Mouse (Mus musculus) CH12.LX (cell line): ENCODE results near the gene Znhit2. TPM values are rescaled to one million over a fixed set of nuclear protein-coding genes. Genes with fewer than 3 reads are reported as not detected.
A peak's percentile ranks its signal among the peaks of the same experiment; 100 is the strongest.

Experiments used
- DNase-seq: peaks from one replicate; pipeline ENCODE4 v3.0.0-alpha.2; 2013; ENCODE audit errors: extremely low read depth
- H3K27ac ChIP-seq: 2 replicates; pipeline ENCODE4 v1.5.1; 2012; ENCODE audit warnings: low read depth, mild to moderate bottlenecking, control low read depth, moderate library complexity; ENCODE audit not compliant: insufficient read depth
- H3K27me3 ChIP-seq: replicated peaks from 2 replicates; pipeline ENCODE3; 2012; ENCODE audit warnings: inconsistent platforms
- H3K36me3 ChIP-seq, 2 experiments: replicated peaks in 1 of 2; 2 replicates each; pipeline versions ENCODE3 to v1.6.1; 2012; ENCODE audit warnings: inconsistent platforms in 1 of 2, low read length in 1 of 2, mild to moderate bottlenecking in 1 of 2, mixed read lengths in 1 of 2, moderate library complexity in 1 of 2; ENCODE audit not compliant: control insufficient read depth in 1 of 2, insufficient read depth in 1 of 2
- H3K4me1 ChIP-seq, 2 experiments: 2 replicates each; pipeline ENCODE4 v1.6.1; 2012; ENCODE audit warnings: inconsistent platforms in 1 of 2, moderate library complexity in 1 of 2; ENCODE audit not compliant: insufficient read depth in 2 of 2, control insufficient read depth in 1 of 2
- H3K4me2 ChIP-seq: 2 replicates; pipeline ENCODE4 v1.6.1; 2012; ENCODE audit warnings: low read depth, mild to moderate bottlenecking, control low read depth; ENCODE audit not compliant: poor library complexity, insufficient read depth, severe bottlenecking
- H3K4me3 ChIP-seq, 3 experiments: fragments of 150-350 bp in 1 of 3; sonication (generic) in 1 of 3; replicated peaks in 1 of 3; 2 replicates each; pipeline versions ENCODE3 to v1.5.1; 2011 to 2012; ENCODE audit warnings: low read depth in 2 of 3, low read length in 2 of 3, mild to moderate bottlenecking in 2 of 3, moderate library complexity in 2 of 3, control low read depth in 1 of 3, improper control_type of control experiment in 1 of 3, inconsistent platforms in 1 of 3, mixed read lengths in 1 of 3; ENCODE audit not compliant: poor library complexity in 1 of 3
- H3K79me2 ChIP-seq: replicated peaks from 2 replicates; pipeline ENCODE4 v1.6.1; 2012; ENCODE audit warnings: mild to moderate bottlenecking, moderate library complexity; ENCODE audit not compliant: control insufficient read depth, poor library complexity, insufficient read depth, severe bottlenecking; ENCODE audit errors: extremely low read depth
- H3K9ac ChIP-seq: 2 replicates; pipeline ENCODE4 v1.6.1; 2012; ENCODE audit warnings: low read depth, mild to moderate bottlenecking, control low read depth, moderate library complexity; ENCODE audit not compliant: insufficient read depth
- H3K9me3 ChIP-seq: replicated peaks from 2 replicates; pipeline ENCODE3; 2012; ENCODE audit warnings: low read length, inconsistent platforms, mixed read lengths
- BHLHE40 ChIP-seq: IDR thresholded peaks from 2 replicates; pipeline ENCODE4 v1.6.1; 2011; ENCODE audit warnings: mild to moderate bottlenecking, low read depth, low read length, improper control_type of control experiment
- CHD2 ChIP-seq: IDR thresholded peaks from 2 replicates; pipeline ENCODE4 v1.6.1; 2011; ENCODE audit warnings: low read length, improper control_type of control experiment
- CTCF ChIP-seq, 2 experiments: IDR thresholded peaks in 1 of 2; conservative IDR thresholded peaks in 1 of 2; 2 replicates each; pipeline ENCODE4 v1.5.1; 2011 to 2012; ENCODE audit warnings: low read depth in 2 of 2, low read length in 2 of 2, improper control_type of control experiment in 1 of 2, inconsistent platforms in 1 of 2, mild to moderate bottlenecking in 1 of 2, moderate library complexity in 1 of 2
- ELF1 ChIP-seq: IDR thresholded peaks from 2 replicates; pipeline ENCODE4 v1.6.1; 2014; ENCODE audit warnings: low read depth, mild to moderate bottlenecking, inconsistent platforms, low read length, improper control_type of control experiment
- MAFK ChIP-seq: IDR thresholded peaks from 2 replicates; pipeline ENCODE4 v1.6.1; 2011; ENCODE audit warnings: low read length, improper control_type of control experiment; ENCODE audit not compliant: insufficient replicate concordance
- MAX ChIP-seq: IDR thresholded peaks from 2 replicates; pipeline ENCODE4 v1.6.1; 2011; ENCODE audit warnings: low read length, improper control_type of control experiment
- MXI1 ChIP-seq: IDR thresholded peaks from 2 replicates; pipeline ENCODE4 v1.6.1; 2011; ENCODE audit warnings: mild to moderate bottlenecking, low read depth, low read length, improper control_type of control experiment
- NRF1 ChIP-seq: IDR thresholded peaks from 2 replicates; pipeline ENCODE4 v1.6.1; 2014; ENCODE audit warnings: low read depth, mild to moderate bottlenecking, inconsistent platforms, low read length, improper control_type of control experiment, moderate library complexity
- RAD21 ChIP-seq: IDR thresholded peaks from 2 replicates; pipeline ENCODE4 v1.6.1; 2011; ENCODE audit warnings: low read depth, mild to moderate bottlenecking, low read length, improper control_type of control experiment, moderate library complexity
- SMC3 ChIP-seq: IDR thresholded peaks from 2 replicates; pipeline ENCODE4 v1.6.1; 2011; ENCODE audit warnings: low read depth, low read length, improper control_type of control experiment
- TBP ChIP-seq: conservative IDR thresholded peaks from 2 replicates; pipeline ENCODE4 v1.6.1; 2011; ENCODE audit warnings: low read depth, low read length, improper control_type of control experiment
- TCF12 ChIP-seq: IDR thresholded peaks from 2 replicates; pipeline ENCODE4 v1.6.1; 2014; ENCODE audit warnings: low read depth, mild to moderate bottlenecking, inconsistent platforms, low read length, improper control_type of control experiment
- UBTF ChIP-seq: IDR thresholded peaks from 2 replicates; pipeline ENCODE4 v1.6.1; 2012; ENCODE audit warnings: low read depth, mild to moderate bottlenecking, inconsistent platforms, low read length, improper control_type of control experiment, moderate library complexity
- dilution Hi-C: fragments of 300-500 bp; cut with MboI; formaldehyde crosslinking; loops from 2 replicates; pipeline ENCODE4 v1.14.3; 2020; ENCODE audit warnings: low sequenced_read_pairs; ENCODE audit not compliant: extremely low pct_unique_long_range_greater_than_20kb, extremely low pct_ligation_motif_present
- in situ Hi-C: fragments of 300-500 bp; cut with MboI; formaldehyde crosslinking; loops from 3 replicates; pipeline ENCODE4 v1.14.3; 2019; ENCODE audit warnings: low sequenced_read_pairs, low pct_ligation_motif_present, low pct_unique_long_range_greater_than_20kb, mixed read lengths
- polyA plus RNA-seq: library from polyadenylated mRNA; unstranded; fragments of >175 nt; gene quantifications from 2 replicates; pipeline ENCODE4 v1.2.1, GENCODE M21; 2012; ENCODE audit warnings: low read depth; ENCODE audit not compliant: insufficient read length
- total RNA-seq, 2 experiments: library from RNA; depleted of rRNA; stranded (reverse); fragments of 300-350 nt in 1 of 2; fragments of >200 nt in 1 of 2; gene quantifications; 2 replicates each; pipeline ENCODE4 v1.2.3; 2012 to 2014

Znhit2 gene
- total and polyA plus RNA-seq, 3 experiments = 20.1 to 29.2 (median 22.6) TPM

- no peaks in the 10 kb centered on the region for H3K79me2 ChIP-seq
- H3K27me3 ChIP-seq = no peaks in the 10 kb centered on the region
- TF ChIP-seq SMC3 (peak; percentile 10; the same call in 1 of the 2 replicates), ELF1 (0 out of 2 replicates have a peak, but pooled peaks have one; percentile 30), RAD21 (peak; percentile 8), CTCF (conservative IDR thresholded peaks at IDR 0.05 in 1 of 2, IDR thresholded peaks at IDR 0.05 in 1 of 2; ENCODE audit: low read depth in 2 of 2, low read length in 2 of 2) (peak in 1 of 2 experiments; percentile 41; a peak in 2 of 4 replicates), UBTF (no peak; the same call in 1 of the 2 replicates), MAX (0 out of 2 replicates have a peak, but pooled peaks have one; percentile 12), TCF12 (0 out of 2 replicates have a peak, but pooled peaks have one; percentile 10), NRF1 (peak; percentile 54; the same call in 1 of the 2 replicates), MAFK (no peak), CHD2 (no peak), BHLHE40 (0 out of 2 replicates have a peak, but pooled peaks have one; percentile 8)
- in situ Hi-C loops (loop anchor here (5.0 kb wide), 2 partner anchors 53 to 93 kb away; partner anchors contain the start of genes Cdc42ep2 and Pola2), dilution Hi-C loops (no loop called here)
- H3K4me2 ChIP-seq = peak within 1 kb of the TSS; percentile 63
- H3K9ac ChIP-seq = peak within 1 kb of the TSS; percentile 81
- H3K27ac ChIP-seq = 0 out of 2 replicates have a peak within 1 kb of the TSS, but pooled peaks have one; percentile 8
- no peaks in the 10 kb centered on the region for H3K9me3 ChIP-seq
- peak within 1 kb of the TSS; percentile 57 to 80 (median 70) for H3K4me3 ChIP-seq
- DNase-seq = peak; percentile 45
- peaks cover 8 to 28% of the 10 kb centered on the region in 2 experiments for H3K36me3 ChIP-seq
- H3K4me1 ChIP-seq = peaks cover 11 to 42% of the 10 kb centered on the region in 2 experiments
Measured at GRCm38 (mm10) chr19:6015511-6016315, 45.3 kb upstream of the Znhit2 start, which contains the start of gene Capn1. TSS of gene Capn1 (minus strand) at chr19:6015897.

- Histone ChIP-seq H3K4me2 (no peak overlapping the region), H3K9ac (no peak overlapping the region), H3K4me1 (peaks cover 12 to 43% of the 10 kb centered on the region in 2 experiments), H3K36me3 (peaks cover under 1 to 19% of the 10 kb centered on the region in 2 experiments), H3K9me3 (no peaks in the 10 kb centered on the region), H3K27ac (no peak overlapping the region), H3K27me3 (no peaks in the 10 kb centered on the region), H3K4me3 (no peak overlapping the region), H3K79me2 (no peaks in the 10 kb centered on the region)
- peak; percentile 29 for DNase-seq
- in situ Hi-C loops = loop anchor here (5.0 kb wide), 2 partner anchors 54 to 94 kb away; partner anchors contain the start of genes Cdc42ep2 and Pola2
- dilution Hi-C loops = no loop called here
- TF ChIP-seq RAD21 (peak; percentile 32), MXI1 (no peak), CTCF (conservative IDR thresholded peaks at IDR 0.05 in 1 of 2, IDR thresholded peaks at IDR 0.05 in 1 of 2; ENCODE audit: low read depth in 2 of 2, low read length in 2 of 2) (peak; percentile 13 to 54; a peak in 2 of 4 replicates), TBP (no peak), SMC3 (peak; percentile 29)
Measured at GRCm38 (mm10) chr19:6016532-6016931, 44.5 kb upstream of the Znhit2 start.
